Mouse (Mus musculus): ENCODE measurements at regions not wholly inside any gene's neighbourhood (a gene's known extent, or its start where the extent isn't known, plus 50 kb on each side); places are given as distances from the start of the nearest gene placed in this dataset.

DNA sequence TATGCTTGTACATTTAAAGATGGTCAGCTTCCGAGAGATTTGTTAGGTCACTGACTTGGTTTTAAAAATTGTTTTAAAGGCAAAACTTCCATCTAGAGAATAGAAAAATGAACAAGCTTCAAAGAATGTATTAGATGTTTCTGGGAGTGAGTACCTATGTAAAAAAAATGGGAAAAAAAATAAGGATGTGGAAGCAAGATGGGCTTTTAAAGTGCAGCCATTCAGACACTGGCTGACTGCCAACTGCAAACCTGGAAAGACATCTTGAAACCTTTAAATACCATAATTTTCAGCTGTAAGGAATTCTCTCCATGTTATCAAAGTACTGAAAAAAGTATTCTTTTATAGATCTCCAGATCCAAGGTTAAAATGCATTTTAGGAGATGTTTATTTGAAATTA, 315.7 kb downstream of the Fgf10 start:
- H3K4me1 ChIP-seq, result peaks cover 13% of the 10 kb centered on the region
- no peaks in the 10 kb centered on the region for H3K9me3 ChIP-seq
- ATAC-seq (ENCODE audit: low FRiP score), result no peak
- no peaks in the 10 kb centered on the region for H3K27me3 ChIP-seq
- no peak overlapping the region for H3K9ac ChIP-seq
- no peak overlapping the region for H3K4me2 ChIP-seq
- 88% methylated on average over 1 of the region's 1 CpGs for WGBS
- no peak overlapping the region for H3K4me3 ChIP-seq (replicated peaks)
- no peaks in the 10 kb centered on the region for H3K36me3 ChIP-seq (replicated peaks)
- no peak overlapping the region for H3K27ac ChIP-seq

DNA sequence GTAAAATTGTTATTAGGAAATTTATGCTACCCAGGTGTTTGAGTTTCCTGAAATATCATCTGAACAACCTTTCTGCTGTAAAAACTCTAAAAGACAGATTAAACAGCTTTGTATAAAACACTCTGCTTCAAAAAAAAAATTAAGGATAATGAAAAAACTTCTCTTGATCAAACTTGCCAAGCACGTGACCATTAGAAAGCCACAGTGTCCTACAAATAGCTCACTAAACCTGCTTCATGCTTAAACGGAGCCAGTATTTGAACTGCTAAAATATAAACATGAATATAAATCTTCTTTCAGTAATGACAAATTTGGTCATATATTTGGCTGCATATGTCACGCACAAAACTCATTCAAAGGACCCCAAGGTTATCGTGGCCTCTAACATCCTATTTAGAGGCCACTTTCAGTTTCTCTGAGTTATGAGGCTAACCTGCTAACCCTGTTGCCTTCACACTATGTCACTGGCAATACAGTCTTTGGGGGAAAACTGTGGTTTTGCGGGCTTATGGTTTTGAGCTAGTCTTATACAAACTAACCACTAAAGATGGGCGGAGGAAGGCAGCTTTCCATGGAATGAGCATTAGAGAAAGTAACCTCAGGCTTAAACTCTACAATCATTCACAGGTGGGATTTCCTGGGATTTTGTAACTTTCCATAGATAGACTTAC, 355.8 kb downstream of the Fgf10 start:
- Histone ChIP-seq H3K27ac (no peak overlapping the region), H3K36me3 (replicated peaks) (no peaks in the 10 kb centered on the region), H3K4me2 (no peak overlapping the region), H3K9me3 (no peaks in the 10 kb centered on the region), H3K4me1 (no peaks in the 10 kb centered on the region), H3K27me3 (no peaks in the 10 kb centered on the region), H3K4me3 (replicated peaks) (no peak overlapping the region), H3K9ac (no peak overlapping the region)
- 91% methylated on average over 6 of the region's 6 CpGs for WGBS
- no peak for ATAC-seq (ENCODE audit: low FRiP score)

DNA sequence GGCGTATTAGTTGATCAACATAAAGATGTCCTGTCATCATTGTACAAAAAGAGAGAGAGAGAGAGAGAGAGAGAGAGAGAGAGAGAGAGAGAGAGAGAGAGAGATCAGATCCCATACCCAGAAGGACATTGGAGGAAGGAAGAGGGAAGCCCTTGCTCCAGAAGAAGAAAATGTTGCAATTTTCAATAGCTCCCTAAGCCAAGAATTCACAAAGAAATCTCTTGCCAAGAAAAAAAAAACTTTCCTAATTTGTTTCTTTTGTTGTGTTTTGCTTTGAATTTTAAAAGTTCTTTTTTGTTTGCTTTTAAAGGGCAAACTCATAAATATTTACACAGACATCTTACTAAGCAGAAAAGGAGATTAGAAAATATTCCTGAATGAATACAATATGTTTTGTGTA, 370.0 kb downstream of the Fgf10 start:
- WGBS, result 92% methylated on average over 1 of the region's 1 CpGs

DNA sequence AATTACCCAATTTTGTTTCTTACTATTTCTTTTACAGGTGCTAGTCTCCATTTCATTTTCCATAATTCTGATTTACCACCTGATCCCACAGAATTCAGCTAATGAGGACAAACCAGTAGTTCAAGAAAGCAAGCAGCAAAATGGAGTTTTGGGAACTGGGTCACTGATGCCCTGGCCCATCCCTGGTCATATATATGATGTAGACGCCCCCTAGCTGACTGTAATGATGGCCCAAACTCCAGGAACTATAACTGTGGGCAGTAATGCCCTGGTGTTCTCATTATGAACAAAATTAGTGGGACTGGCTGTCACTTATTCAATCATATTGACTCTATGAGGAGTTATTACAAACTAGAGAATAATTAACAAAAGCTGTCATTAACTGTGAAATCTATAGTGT, 375.5 kb downstream of the Fgf10 start:
- H3K36me3 ChIP-seq (replicated peaks), result no peaks in the 10 kb centered on the region
- ATAC-seq (ENCODE audit: low FRiP score), result no peak
- H3K4me1 ChIP-seq, result no peaks in the 10 kb centered on the region
- 84% methylated on average over 1 of the region's 1 CpGs for WGBS
- H3K9ac ChIP-seq, result no peak overlapping the region
- no peak overlapping the region for H3K4me3 ChIP-seq (replicated peaks)
- no peak overlapping the region for H3K4me2 ChIP-seq
- H3K9me3 ChIP-seq, result no peaks in the 10 kb centered on the region
- no peaks in the 10 kb centered on the region for H3K27me3 ChIP-seq
- no peak overlapping the region for H3K27ac ChIP-seq

More for the DNA sequence above, 370.0 kb downstream of the Fgf10 start:
- Histone ChIP-seq H3K4me2 (no peak overlapping the region), H3K4me3 (replicated peaks) (no peak overlapping the region), H3K4me1 (no peaks in the 10 kb centered on the region), H3K27me3 (no peaks in the 10 kb centered on the region), H3K9me3 (no peaks in the 10 kb centered on the region), H3K9ac (no peak overlapping the region), H3K27ac (no peak overlapping the region), H3K36me3 (replicated peaks) (no peaks in the 10 kb centered on the region)
- ATAC-seq (ENCODE audit: low FRiP score), result no peak

DNA sequence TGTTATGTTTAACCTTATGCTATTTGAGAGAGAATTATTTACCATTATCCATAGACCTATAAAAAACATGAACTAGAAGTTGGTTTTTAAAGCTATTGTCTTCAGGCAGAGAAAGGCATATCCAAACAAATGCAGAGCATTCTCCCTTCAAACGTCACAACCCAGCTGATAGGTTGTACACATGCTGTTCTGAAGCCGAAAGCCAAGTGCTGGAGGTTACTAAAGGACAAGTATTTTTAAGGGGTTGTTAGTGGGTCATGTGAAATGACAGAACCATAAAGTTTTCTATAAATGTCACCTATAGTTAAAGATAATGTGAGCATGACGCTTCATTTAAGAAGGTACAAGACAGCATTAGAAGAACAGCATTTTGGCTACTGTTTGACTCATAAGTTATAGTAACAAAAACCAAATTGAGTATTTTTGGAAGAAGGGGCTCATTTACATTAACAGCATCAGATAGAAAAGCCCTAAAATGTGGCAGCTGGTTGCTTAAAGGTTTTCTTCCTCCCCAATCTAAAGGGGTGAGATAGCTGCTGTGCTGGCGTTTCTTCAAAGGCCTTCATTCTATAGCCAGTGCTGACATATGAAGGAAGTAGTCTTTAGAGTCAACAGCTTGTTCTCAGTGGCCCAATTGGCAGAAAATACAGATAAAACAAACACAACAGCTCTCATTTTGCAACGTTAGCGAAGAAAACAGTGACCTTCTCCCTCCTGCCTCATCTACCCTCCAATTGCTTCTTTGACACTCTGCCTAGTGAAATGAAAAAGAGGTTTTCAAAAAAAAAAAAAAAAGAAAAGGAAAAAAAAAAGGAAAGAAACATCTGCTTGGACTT, 359.4 kb upstream of the Paip1 start:
- Histone ChIP-seq H3K9me3 (no peaks in the 10 kb centered on the region), H3K4me2 (no peak overlapping the region), H3K27me3 (no peaks in the 10 kb centered on the region), H3K4me3 (replicated peaks) (no peak overlapping the region), H3K9ac (no peak overlapping the region), H3K4me1 (no peaks in the 10 kb centered on the region), H3K36me3 (replicated peaks) (no peaks in the 10 kb centered on the region), H3K27ac (no peak overlapping the region)
- WGBS, result 86% methylated on average over 6 of the region's 6 CpGs
- no peak for ATAC-seq (ENCODE audit: low FRiP score)

DNA sequence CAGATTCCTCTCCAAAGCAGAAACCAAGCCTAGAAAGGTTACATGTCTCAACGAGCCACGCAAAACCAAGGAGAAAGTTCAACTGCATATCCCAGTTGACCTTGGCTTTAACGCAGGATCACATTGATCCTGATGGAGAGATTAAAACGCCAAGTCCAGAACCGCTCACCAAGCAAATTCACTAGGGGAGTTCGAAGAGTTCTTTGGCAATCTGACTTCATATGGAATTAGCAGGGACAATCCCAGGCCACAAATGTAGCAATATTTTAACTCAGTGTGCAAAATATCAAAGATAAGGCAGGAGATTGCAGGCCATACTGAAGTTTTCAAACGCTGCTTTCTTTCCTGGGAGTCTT, 358.8 kb upstream of the Paip1 start:
- WGBS, result 89% methylated on average over 7 of the region's 7 CpGs
- Histone ChIP-seq H3K9me3 (no peaks in the 10 kb centered on the region), H3K27ac (no peak overlapping the region), H3K4me1 (no peaks in the 10 kb centered on the region), H3K36me3 (replicated peaks) (no peaks in the 10 kb centered on the region), H3K27me3 (no peaks in the 10 kb centered on the region), H3K4me3 (replicated peaks) (no peak overlapping the region), H3K4me2 (no peak overlapping the region), H3K9ac (no peak overlapping the region)
- no peak for ATAC-seq (ENCODE audit: low FRiP score)

DNA sequence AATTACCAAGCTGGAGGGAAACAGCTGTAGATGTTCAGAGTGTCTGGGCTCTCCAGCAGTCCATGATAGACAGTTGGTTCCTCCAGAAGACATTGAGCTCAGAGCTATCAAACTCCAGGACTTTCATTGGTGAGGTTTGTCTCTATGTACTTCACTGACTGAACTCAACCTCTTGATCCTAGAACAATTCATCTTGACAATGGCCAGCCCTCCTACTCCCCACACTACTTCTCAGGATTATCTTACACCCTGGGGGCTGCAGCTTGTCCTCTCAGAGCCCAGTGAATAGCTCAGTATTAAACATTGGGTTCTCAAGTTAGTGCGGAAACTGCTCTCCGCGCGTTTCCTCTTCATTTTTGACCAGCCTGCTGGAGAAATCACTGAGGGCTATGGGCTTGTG, 349.2 kb upstream of the Paip1 start:
- H3K36me3 ChIP-seq (replicated peaks), result no peaks in the 10 kb centered on the region
- H3K4me1 ChIP-seq, result no peaks in the 10 kb centered on the region
- H3K9me3 ChIP-seq, result no peaks in the 10 kb centered on the region
- no peak for ATAC-seq (ENCODE audit: low FRiP score)
- 78% methylated on average over 4 of the region's 4 CpGs for WGBS
- H3K4me3 ChIP-seq (replicated peaks), result no peak overlapping the region
- no peaks in the 10 kb centered on the region for H3K27me3 ChIP-seq
- no peak overlapping the region for H3K9ac ChIP-seq
- H3K27ac ChIP-seq, result no peak overlapping the region
- no peak overlapping the region for H3K4me2 ChIP-seq

DNA sequence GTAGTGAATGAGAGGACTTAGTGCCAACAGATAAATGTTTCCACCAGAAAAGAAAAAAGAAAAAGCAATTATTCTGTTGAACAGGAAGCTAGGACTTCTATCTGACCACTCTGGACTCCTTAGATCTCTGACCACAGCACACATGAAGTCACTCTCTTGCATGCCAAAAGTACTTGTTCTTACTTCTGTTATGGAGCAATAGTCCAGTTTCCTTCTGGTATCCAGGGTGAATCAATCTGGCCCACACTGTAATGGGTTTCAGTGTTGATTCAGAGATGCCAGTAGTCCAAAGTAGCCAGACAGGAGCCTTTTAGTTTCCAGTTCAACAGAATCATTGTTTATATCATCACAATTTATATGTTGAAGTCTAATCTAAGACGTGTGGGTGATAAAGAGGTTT, 346.7 kb upstream of the Paip1 start:
- no peak overlapping the region for H3K4me3 ChIP-seq (replicated peaks)
- H3K9me3 ChIP-seq, result no peaks in the 10 kb centered on the region
- 74% methylated on average over 1 of the region's 1 CpGs for WGBS
- no peak overlapping the region for H3K4me2 ChIP-seq
- no peak for ATAC-seq (ENCODE audit: low FRiP score)
- no peak overlapping the region for H3K9ac ChIP-seq
- H3K4me1 ChIP-seq, result no peaks in the 10 kb centered on the region
- H3K27me3 ChIP-seq, result no peaks in the 10 kb centered on the region
- no peaks in the 10 kb centered on the region for H3K36me3 ChIP-seq (replicated peaks)
- H3K27ac ChIP-seq, result no peak overlapping the region

DNA sequence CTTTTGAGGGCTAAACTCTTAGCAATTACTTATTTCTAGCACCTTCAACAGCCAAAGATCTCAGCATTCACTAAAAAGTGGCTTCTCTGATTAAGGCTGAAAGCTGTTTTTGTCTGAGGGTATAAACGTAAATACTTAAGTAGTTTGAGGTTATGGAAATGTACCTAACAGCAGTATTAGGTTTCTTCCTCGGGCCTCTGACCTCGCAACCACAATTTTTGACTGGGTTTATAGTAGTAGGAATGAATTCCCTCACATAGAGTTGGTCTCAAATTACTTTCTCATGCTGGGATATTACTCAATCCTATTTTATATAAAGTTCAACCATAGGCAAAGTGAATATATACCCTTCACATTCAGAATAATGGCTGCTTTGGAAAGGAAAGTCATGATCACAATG, 310.5 kb upstream of the Paip1 start:
- Histone ChIP-seq H3K9me3 (no peaks in the 10 kb centered on the region), H3K36me3 (replicated peaks) (no peaks in the 10 kb centered on the region), H3K9ac (no peak overlapping the region), H3K4me2 (no peak overlapping the region), H3K4me1 (no peaks in the 10 kb centered on the region), H3K27ac (no peak overlapping the region), H3K27me3 (no peaks in the 10 kb centered on the region), H3K4me3 (replicated peaks) (no peak overlapping the region)
- 93% methylated on average over 3 of the region's 3 CpGs for WGBS
- no peak for ATAC-seq (ENCODE audit: low FRiP score)

DNA sequence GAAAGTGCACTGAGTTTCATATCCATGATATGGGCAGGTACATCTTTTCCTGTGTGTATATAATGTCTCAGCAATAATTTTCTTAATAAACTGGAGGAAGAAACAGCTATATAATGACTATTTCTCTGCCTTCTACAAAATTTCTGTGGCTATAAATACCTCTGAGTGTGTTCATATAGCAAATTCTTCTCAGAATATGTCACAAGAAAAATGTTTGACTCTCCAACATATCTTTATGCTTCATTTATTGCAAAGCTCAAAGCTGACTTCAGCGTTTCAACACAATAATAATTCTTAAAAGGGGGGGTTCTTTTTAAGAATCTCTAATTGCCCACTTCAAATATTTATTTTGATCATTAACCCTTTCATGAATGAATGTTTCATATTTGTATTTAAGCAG, 310.0 kb upstream of the Paip1 start:
- Histone ChIP-seq H3K4me3 (replicated peaks) (no peak overlapping the region), H3K36me3 (replicated peaks) (no peaks in the 10 kb centered on the region), H3K27ac (no peak overlapping the region), H3K4me2 (no peak overlapping the region), H3K9me3 (no peaks in the 10 kb centered on the region), H3K4me1 (no peaks in the 10 kb centered on the region), H3K9ac (no peak overlapping the region), H3K27me3 (no peaks in the 10 kb centered on the region)
- 81% methylated on average over 1 of the region's 1 CpGs for WGBS
- ATAC-seq (ENCODE audit: low FRiP score), result no peak

DNA sequence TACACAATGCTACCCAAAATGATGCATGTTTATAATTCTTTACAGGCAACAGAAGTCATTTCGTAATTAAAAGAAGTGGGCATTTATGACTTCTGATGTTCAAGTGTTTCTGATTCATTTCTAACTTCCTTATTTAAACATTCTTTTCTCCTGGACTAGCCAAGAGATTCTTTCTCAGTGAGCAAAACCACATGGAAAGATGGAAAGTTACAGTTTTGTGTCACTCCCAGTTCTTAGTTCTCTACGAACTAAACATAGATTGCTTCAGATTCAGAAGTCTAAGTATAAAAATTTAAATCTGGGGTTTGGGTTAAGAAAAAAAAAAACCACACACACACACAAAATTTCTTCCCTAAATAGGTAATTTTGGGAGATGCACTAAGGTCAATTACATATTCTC, 288.0 kb upstream of the Paip1 start:
- no peak overlapping the region for H3K9ac ChIP-seq
- H3K4me2 ChIP-seq, result no peak overlapping the region
- no peaks in the 10 kb centered on the region for H3K27me3 ChIP-seq
- WGBS, result 96% methylated on average over 2 of the region's 2 CpGs
- H3K4me1 ChIP-seq, result no peaks in the 10 kb centered on the region
- H3K9me3 ChIP-seq, result no peaks in the 10 kb centered on the region
- no peak overlapping the region for H3K4me3 ChIP-seq (replicated peaks)
- no peaks in the 10 kb centered on the region for H3K36me3 ChIP-seq (replicated peaks)
- no peak overlapping the region for H3K27ac ChIP-seq
- no peak for ATAC-seq (ENCODE audit: low FRiP score)

DNA sequence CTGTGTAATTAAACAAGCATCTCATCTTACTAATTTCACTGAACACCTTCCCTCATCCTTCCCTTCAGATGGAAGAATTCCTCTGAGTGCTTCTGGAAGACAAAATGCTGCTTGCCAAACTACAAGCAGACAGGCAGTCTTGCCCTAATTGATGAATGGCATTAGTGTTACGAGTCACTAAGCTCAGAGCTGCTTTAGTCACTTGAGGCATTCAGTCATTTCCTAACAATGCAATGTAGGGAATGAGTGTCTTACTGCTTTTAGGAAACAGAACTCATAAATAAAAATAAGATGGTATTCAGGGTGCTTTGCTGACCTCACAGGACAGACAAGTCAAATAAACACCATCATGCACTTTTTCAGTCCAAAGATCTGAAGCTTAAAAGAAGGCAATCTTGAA, 285.1 kb upstream of the Paip1 start:
- H3K27me3 ChIP-seq, result no peaks in the 10 kb centered on the region
- H3K4me1 ChIP-seq, result no peaks in the 10 kb centered on the region
- H3K9ac ChIP-seq, result no peak overlapping the region
- H3K36me3 ChIP-seq (replicated peaks), result no peaks in the 10 kb centered on the region
- H3K27ac ChIP-seq, result no peak overlapping the region
- 0% methylated on average over 1 of the region's 1 CpGs for WGBS
- no peak overlapping the region for H3K4me2 ChIP-seq
- no peak for ATAC-seq (ENCODE audit: low FRiP score)
- H3K4me3 ChIP-seq (replicated peaks), result no peak overlapping the region
- no peaks in the 10 kb centered on the region for H3K9me3 ChIP-seq

DNA sequence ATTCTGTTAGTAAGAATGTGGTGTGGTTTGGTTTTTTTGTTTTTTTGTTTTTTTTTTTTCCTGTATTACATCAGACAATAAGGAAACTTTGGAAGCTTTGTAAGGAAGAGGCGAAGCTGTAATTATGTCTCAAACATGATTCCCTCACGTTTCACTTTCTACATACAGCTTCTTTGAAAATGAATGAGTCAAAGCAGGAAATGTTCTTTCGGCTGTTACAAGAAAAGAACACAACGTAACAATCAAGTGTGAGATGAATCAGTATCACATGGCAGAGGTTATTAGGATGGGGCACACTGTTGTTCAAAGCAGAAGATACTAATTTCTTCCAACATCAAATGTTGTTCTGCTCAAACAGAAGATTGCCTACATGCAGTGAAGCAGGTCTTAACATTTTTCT, 282.7 kb upstream of the Paip1 start:
- 75% methylated on average over 4 of the region's 4 CpGs for WGBS

More for the DNA sequence above, 282.7 kb upstream of the Paip1 start:
- ATAC-seq (ENCODE audit: low FRiP score), result no peak
- Histone ChIP-seq H3K36me3 (replicated peaks) (no peaks in the 10 kb centered on the region), H3K9ac (no peak overlapping the region), H3K4me1 (no peaks in the 10 kb centered on the region), H3K27ac (no peak overlapping the region), H3K9me3 (no peaks in the 10 kb centered on the region), H3K4me3 (replicated peaks) (no peak overlapping the region), H3K27me3 (no peaks in the 10 kb centered on the region), H3K4me2 (no peak overlapping the region)

Measured in forebrain, embryonic 12.5 days (tissue).